Mouse (Mus musculus): ENCODE results near the gene Cep170b.

DNA sequence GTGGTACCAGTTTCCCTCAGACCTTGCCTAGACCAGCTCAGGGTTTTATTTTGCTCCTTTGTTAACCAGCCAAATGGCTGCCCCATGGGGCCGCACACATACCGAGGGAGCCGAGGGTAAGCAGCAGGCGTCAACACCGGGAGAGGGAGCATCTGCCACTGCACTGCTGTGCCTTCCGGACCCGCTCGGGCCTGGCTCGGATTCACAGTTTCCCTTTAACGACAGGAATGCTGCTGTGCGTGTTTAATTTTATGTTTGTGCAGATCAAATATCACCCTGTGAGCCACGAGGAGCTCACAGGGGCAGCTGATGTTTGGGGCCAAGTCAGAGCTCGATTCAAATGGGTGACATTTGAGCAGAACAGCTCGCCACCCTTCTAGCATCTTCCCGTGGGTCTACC, 19.7 kb upstream of the Cep170b start:
- TF ChIP-seq CTCF (IDR thresholded peaks at IDR 0.05; ENCODE audit: control insufficient read depth, insufficient read depth, insufficient replicate concordance, low read depth, low read length) (no peak), POLR2A (IDR thresholded peaks at IDR 0.05; ENCODE audit: control insufficient read depth, low read depth, low read length) (no peak)

All from testis, adult 2 months (tissue).